Mouse (Mus musculus): ENCODE results near the gene D630003M21Rik. TPM values are rescaled to one million over a fixed set of nuclear protein-coding genes. Genes with fewer than 3 reads are reported as not detected.

D630003M21Rik gene
- total RNA-seq, 2 experiments from 2014 or later, result 1.7 TPM

DNA sequence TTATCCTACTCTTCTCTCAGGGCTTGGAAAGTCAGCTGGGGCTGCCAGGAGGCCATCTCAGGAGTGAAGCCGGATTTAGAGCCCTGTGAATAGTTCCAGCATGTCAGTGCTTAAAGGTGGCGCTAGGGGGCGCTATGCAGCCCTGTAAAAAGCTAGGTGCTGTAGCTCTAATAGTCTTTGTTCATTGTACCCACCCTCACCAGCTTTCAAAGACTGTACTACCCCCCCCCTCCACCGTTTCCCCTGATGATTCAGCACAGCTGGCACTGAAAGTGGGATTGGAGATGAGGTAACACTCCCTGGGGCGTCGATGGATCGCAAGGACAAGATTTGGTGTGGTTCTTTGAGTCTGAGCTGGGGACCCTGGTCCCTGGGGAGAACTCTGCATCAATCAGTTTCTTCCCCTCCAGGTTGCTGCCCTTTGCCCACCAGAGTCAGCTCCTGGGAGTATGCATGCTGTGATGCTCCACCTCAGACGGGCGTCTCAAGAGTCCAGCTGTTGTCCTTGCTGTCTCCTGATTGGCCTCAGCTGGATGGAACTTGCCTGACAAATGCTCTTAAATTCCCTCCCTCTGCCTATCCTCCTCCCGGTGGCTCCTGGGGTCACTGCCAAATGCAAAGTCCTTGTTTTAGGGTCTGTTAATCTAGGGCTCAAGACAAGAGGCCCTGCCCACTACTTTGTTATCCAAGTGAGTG, 33.9 kb downstream of the D630003M21Rik start:
- peak; percentile 51 to 74 for DNase-seq

DNA sequence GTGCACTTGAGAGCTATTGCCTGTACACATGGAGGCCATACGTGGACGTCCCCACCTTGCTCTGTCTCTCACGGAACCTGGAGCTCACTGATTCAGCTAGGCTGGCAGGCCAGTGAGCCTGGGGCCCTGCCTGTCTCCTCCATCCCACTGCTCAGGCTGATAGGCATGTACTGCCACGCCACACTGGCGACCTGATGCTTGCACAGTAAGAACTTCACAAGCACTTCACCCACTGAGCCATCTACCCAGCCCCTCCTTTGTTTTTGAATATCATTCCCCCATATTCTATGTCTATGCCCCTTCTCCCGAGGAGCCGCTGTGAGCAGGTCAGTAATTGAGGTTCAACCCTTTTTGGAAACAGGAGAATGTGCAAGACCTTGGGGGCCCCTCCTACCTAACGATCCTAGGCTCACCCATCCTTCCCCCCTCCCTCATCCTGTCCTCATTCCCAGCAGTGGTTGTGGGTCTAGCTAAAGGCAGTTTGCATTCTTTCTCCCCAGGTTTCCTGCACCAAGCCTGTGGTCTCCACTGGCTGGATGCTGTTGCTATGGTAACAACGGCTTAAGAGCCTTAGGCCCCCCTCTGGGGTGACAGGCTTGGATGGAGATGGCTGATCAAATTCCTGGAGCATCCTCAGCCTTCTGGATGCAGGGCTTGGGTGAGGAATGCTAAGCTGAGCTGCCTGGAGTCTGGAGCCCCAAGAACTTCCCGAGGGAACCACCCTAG, 35.2 kb downstream of the D630003M21Rik start:
- no peak for DNase-seq

DNA sequence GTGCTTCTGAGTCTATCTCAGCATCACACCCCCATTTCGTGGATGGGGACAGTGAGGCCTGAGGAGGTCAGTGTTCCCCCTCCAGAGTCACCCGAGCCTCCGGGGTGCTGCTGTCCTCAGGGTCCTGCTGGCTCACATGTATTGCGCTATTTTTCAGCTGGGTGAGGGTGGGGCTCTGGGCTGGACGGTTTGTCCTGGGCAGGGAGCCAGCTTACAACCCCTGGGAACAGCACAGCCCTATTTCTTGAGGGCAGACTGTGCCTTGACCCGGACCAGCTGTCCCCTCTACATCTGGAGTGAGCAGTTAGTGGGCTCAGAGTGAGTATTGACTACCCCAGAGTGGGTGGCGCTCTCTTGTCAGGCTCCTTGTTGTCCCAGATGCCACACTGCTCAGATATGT, 37.9 kb downstream of the D630003M21Rik start:
- peak; percentile 32 to 73 for DNase-seq

DNA sequence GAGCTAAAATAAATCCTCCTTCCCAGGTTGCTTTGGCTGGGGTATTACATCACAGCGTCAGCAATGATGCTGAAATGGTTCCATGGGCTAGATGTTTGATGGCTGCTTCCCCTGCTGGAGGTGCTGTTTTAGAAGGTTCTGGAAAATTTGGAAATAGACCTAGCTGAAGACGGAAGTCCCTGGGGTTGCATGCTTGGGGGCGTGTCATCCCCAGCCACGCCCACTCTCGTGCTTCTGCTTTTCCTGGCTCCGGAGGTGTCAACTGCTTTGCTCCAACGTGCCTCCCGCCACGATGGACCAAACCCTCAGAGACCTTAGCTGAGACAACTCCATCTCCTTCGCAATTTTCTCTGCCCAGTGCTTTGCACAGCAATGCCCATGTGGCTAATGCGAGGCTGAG, 39.6 kb downstream of the D630003M21Rik start:
- no peak for DNase-seq

DNA sequence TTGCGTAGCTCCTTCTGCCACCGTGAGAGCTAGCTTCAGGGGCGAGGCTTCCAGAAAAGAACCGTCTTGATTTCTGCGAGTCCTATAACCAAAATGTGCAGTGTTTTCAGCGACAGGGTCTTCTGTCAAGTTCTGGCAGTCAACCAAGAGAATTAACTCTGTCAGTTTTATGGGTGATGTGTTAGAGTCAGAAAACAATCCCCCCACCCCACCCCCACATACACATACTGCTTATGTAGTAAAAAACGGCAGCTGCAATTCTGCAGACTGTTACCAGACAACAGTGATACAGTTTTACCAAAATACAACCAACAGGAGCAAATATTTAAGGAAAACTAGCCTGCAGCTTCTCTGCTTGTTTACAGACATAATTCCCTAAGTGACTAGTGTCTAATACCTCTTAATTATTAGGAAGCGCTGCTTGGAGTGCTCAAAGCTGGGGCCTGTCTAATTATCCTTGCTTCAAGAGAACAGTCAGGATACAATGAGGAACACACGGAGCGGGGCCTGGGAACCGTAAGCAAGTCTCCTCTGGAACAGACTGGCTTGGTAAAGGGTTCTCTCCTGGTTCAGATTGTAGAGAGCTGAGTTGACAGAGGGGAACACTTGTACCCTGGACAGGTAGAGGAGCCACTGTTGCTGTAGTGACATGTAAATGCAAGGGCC, 42.7 kb downstream of the D630003M21Rik start:
- no peak for DNase-seq

DNA sequence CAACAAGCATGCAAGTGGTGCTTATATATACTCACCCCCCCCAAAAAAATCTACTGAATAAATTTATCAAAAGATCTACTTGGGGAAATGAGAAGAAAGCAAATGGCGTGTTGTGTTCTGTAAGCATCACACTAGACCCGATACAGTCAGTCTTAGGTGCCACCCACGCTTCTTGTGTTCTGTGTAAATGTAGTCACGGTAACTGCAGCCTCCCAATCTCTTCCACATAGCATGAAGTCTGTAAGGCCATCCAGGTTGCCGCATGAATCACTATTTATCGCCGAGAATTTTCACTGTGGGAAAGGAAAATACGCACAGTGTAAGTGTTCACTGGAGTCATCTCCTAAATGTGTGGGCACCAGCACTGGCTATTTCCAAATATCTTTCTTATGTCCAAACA, 45.8 kb downstream of the D630003M21Rik start:
- DNase-seq, result no peak

DNA sequence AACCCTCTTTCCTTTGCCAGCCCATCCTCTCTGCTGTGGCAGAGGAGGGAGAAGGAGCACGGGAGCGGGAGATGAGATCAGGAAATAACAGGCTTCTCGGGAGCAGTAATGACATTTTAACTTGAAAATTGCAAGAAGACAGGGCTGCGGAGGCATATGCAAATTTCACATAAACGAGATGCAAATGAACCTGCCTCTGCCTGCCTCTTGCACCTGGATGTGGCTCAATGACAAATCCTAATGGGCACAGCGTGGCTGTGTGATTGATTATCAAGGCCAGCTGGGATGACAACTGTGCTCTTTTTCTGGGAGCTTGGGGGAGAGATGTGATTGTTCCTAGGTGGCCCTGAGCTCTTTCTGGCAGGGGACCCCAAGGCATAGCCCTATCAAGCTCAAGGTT, 47.1 kb downstream of the D630003M21Rik start:
- DNase-seq, result no peak

DNA sequence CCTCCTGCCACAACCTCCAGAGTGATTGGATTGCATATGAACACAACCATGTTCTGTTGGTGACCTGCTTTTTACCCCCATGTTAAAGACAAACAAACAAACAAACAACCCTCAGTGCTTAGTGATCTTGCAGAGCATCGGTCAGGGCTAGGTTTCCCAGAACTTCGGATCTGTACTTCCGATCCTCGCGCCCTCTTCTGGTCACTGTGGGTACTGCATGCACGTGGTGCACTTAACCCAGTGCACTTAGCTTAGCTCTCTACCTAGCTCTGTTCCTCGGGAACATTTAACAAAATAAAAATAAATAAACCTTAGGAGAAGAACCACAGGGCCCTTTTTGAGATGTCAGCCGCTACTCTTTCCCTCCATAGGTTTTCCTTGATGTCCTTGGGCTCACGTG, 48.2 kb downstream of the D630003M21Rik start:
- DNase-seq, result peak; percentile 54 to 69

DNA sequence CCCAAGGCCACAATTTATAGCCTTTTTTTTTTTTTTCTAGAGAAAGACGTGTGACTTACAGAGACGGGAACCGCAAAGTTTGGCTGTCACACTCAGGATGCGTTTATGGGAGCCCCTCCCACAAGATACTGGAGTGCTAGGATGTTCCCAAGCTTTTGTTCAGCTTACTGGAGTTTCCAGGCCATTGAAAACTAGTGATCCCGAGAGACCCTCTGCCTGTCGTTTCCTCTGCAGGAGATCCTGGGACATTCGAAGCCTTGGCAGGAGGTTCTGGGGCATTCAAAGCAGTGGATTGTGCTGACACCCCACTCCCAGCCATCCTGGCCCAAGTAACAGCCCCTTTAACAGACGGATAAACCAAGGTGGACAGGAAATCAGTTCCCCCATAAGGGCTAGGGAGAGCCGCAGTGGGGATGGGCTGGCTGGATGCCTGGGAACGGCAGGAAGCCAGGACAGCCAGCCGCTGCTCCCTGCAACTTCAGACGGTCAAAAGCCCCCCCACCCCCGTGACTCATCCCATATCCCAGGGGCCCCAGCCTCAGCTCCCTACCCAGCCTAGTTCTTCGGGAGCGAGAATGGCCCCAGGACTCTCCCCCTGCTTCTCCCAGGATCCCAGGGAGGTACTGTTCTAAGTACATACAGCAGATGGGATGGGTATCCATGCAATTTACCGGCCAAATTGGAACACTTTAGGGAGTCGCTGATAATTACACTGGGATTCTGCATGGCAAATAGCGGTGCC, 49.5 kb downstream of the D630003M21Rik start:
- DNase-seq, result peak in 1 of 2 experiments; percentile 59

DNA sequence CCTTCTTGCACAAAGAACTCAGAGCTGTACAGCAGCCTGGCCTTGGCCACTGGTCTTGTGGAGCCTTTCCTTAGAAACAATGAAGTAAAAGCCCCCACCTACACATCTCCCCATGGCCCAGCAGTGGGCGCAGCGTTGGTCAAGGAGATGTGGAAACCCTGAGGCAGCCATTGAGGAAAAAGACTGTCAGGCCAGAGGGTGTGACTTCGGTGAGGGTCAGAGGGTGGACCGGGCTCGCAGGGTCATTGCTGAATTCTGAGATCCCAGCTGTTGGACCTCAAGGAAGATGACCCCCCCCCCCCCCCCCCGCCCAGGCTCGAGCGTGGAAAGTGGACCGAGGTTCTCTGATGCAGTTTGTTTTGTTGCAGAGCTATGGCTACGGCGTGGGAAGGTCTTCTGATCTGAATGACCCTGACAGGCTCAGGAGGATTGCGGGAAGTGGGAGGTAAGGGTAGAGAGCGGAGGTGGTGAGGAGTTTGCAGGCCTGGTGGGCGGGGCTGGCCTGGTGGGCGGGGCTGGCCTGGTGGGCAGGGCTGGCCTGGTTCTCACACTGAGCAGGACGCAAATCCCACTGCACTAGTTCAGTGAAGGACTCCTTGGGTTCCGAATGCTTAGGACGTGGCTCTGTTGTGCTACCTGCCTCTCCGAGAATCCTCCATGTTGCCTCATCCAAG, 50.2 kb downstream of the D630003M21Rik start:
- peak; percentile 84 to 94 for DNase-seq

DNA sequence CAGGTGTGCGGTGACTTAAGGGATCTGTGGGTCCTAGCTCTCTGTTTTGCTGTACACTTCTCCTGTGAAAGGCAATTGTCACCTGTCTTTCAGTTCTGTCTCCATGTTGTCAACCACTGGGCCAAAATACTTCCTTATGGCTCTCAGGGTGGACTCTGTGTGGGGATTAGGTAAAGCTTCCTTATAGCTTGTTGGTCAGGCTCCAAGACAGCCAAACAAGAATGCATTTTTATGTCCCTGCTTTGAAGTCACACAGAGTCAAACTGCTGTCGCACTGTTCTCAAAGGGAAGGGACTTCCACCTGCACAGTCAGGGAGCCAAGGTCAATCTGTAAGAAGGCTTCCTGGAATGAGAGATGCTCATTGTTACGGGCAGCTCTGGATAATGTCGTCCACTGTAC, 50.9 kb downstream of the D630003M21Rik start:
- no peak for DNase-seq

DNA sequence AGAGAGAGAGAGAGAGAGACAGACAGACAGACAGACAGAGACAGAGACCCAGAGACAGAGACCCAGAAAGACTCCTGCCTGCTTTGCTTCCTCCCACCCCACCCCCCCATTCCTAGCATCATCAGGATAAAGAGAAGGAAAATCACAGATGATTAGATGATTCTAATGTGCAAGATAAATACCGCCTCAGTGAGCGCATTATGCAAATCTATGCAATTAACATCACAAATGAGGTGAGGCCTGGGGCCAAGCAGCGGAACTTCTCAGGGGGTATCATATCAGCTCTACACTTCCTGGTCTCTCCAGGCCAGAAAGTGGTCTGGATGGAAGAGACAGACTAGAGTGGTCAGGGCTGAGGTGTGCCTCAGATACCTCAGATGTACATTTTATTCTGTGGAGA, 51.4 kb downstream of the D630003M21Rik start:
- DNase-seq, result no peak

DNA sequence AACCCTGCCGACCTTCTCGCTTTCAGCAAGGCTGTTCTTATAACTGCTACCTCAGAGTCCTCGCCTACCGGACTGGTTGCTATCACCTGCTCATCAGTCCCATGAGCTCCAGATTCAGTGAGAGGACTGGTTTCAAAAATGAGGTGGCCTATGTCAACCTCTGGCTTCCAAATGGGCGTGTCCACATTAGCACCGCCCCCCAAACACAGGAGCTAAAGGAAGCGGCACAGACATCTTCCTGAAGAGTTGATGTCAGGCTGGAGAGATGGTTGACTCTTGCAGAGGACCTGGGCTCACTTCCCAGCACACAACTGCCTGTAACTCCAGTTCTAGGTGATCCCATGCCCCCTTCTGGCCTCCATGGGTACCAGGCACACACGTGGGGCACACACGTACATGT, 52.3 kb downstream of the D630003M21Rik start:
- DNase-seq, result no peak

DNA sequence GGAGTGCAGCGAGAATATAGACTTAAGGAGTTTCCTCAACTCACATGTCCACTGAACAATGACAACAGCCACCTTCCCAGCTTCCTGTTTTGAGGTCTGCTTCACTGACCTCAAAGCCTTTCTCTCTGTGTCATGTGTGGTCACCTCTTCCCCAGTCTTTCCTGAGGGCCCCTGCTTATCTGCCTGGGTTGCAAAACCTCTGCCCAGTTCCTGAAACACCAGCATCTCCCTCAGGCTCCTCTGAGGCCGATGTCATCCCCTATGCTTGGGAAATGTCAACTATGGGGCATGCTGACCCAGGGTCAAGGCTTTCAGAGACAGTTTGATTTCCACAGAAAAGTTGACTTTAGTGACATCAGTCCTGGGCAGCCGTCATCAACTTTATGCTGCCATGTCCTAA, 53.6 kb downstream of the D630003M21Rik start:
- DNase-seq, result no peak

DNA sequence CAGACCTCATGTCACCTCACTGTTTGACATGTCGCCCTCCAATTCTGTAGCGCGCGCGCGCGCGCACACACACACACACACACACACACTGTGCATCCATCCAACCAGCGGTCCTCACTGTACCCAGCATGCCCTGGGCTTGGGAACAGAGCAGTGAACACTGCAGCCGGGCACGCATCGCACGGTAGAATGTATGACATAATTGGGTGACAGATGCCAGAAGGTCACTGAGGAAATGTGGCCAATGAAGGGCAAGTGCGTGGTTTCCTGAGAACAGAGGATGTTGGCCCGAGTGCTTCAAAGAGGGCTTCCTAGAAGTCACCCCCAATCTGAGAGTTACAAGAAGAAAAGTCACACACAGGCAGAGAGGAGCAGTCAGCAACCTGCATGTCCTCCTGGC, 54.1 kb downstream of the D630003M21Rik start:
- no peak for DNase-seq

DNA sequence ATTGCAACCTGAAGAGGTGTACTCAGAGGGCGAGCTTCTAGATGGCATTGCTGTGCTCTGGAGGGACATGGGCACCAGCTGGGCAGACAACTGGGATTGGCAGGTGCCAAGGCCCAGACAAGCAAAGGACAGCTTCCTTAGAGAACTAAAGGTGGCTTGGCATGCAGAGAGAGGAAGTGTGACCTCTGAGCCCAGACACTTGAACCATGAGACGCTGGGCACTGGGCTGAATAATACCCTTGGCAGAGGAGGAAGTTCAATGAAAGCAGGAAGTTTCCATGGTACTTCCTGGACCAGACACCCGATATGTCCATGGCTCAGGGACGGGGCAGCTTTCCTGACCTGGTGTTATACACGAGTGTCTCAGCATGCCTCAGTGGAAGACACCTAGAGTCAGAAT, 54.6 kb downstream of the D630003M21Rik start:
- DNase-seq, result no peak

DNA sequence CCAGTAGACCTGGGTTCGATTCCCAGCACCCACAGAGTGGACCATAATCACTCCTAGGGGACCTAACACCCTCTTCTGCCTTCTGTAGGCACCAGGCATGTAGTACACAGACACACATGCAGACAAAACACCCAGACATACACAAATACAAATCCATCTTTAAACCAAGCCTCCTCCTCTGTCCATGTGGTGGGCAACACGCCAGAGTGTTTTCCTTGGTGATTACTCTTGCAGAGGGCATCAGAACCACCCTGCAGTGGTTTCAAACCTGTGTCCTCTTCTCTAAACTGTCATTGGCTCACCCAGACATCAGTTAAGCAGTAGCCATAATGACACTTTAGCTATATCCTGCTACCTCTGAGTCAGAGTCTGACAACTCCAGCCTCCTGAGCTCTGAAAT, 58.6 kb downstream of the D630003M21Rik start:
- DNase-seq, result peak; percentile 46 to 52

DNA sequence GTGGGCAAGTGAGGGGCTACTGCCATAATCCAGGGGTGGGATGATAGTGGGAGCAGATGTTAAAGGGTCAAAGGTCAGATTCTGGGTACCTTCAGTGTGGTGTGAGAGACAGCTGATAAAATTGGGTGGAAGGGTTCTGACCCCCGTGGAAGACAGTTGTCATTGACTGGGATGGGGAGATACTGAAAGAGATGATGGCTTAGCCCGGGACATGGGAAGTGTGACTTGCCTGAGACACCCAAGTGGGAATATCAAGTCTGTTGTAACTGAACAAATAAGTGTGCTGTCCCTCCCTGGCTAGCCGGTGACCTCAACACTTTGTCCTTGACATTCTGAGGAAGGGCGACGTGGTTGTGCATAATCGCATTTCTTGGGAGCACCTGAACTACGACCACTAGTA, 59.3 kb downstream of the D630003M21Rik start:
- no peak for DNase-seq

DNA sequence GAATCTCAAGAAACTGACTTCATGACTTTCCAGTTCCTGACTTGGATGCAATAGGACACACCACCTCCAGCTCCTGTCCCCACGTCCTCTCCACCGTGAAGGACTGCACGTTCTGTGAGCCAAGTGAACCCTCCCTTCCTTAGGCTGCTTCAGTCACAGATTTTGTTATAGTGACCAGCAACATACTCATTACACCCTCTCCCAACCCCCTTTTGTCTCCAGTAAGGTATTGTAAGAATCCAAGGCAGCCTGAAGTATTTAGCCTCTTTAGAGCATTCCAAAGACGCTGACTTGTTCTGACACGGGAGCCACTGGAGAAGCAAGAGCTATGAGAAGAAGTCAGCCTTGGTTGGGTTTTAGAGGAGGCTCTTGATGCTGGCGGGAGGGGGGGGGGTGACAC, 59.7 kb downstream of the D630003M21Rik start:
- no peak for DNase-seq

DNA sequence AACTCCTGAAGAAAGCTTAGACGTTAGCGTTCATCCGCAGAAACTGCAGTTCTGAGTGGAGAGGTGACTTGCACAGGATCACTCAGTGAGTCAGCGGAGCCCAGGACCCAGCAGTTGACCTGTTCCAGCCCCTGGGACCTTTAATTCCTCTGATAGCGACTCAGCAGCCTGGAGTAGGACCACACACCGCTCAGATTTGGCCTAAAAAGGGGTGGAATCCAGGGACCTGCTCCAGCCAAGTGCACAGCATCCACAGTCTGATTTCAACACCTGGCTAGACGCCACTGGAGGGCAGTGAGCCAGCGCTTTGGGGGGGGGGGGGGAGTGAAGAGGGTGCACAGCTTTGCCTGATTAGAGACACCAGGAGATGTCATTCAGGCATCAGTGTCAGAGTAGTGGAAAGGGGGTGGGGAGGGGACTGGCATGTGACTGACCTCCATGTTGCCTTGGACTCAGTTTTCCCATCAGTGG, 60.2 kb downstream of the D630003M21Rik start:
- peak; percentile 47 to 52 for DNase-seq

DNA sequence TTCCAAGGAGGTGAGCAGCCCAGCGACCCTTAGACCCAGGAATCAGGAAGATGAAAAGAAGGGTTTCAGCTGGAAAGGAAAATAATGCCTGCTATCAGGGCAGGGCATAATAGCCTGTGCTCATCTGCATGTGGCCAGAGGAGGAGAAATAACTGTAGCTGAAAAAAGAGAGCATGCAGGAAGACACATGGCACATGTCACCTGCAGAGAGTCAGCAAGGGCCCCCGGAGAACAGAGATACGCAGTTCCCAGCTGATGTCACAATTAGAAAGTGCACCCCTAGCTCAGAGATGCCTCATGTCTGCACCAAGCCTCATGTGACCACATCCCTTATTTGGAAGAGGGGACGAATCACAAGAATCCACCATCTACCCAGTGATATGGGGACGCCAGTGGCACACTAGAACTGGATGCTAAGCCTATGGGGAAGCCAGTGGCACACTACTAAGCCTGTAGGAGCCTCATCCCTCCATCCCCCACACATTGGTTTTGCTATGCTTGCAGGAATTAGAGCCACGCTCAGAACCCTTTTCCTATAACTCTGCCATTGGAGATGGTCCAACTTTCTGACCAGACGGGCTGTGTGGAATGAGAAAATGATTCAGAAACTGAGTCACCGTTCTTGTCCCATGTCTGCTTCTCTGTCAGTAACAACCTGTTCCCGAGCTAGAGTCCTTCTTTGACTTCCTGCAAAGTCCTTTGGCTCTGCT, 61.4 kb downstream of the D630003M21Rik start:
- peak in 1 of 2 experiments; percentile 31 for DNase-seq
